Mouse (Mus musculus) telencephalon, adult 2 months (tissue): ENCODE results near the gene D17H6S53E.

ENCODE experiments used
- DNase-seq: peaks from one replicate; pipeline ENCODE4 v3.0.0-alpha.2; 2011; ENCODE audit warnings: low read depth, low spot score

The D17H6S53E gene

DNA sequence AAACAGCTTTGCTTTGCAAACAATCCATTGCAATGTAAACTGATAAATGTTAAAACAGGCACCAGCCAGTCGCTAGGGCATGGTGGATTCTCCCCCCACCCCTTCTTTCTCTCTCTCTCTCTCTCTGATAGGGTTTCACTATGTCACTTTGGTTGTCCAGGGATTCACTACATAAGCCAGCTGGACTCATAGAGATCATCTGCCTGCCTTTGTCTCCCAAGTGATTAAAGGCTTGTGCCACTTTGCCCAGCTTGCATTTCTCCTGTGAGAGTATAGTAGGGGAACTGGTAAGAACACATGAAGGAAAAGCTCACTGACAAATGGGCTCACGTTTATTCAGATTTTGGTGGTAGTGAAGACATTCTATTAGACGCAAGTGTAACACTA lies 6.0 kb downstream of the D17H6S53E start:
- DNase-seq: no peak

DNA sequence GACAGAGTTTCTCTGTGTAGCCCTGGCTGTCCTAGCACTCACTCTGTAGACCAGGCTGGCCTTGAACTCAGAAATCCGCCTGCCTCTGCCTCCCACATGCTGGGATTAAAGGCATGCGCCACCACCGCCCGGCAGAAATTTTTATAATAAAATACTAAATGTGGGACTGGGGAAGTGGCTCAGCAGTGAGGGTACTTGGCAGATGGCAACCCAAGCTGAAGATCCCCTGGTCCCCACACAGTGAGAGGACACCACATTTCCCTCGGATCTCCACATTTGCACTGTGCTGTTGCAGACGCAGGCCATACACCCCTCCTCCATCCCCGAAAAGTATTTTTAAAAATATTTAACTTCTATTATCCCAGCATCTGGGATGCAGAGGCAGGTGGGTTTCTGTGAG lies 7.3 kb downstream of the D17H6S53E start:
- DNase-seq: no peak

DNA sequence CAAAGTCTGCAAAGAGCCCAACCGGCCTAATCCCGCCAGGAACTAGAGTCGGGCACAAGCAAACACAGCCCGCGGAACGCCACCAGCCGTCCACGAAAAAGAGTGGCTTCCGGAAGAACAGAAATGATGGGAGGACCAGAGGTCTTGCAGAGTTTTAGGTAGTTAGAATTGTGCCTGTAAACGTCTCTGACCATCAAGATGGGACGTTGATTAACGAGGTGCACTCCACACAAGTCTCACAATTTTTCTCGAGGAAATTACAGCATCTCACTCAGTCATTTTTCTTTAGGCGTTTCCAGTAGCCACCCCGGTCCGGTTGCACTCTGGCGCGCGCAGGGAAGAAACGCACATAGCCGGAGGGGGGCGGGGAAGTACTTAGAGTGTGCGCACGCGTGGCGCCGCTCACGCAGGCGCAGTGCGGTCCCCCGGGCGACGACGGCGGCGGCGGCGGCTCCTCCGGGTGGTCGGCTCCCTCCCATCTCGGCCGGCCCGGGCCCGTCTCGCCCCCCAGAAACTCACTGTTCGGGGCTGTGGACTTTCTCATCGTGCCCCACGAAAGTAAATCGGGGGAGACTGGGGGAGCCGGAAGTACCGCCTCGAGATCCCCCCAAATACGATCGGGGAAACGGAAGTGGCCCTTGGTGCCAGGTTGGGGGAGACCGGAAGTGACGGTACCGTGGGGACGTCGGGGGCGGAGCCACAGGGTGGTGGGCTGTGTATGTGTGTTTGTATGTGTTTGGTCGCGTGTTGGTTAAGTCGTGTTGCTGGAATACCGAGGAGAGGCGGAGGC lies 8.8 kb downstream of the D17H6S53E start, which contains the start of gene Bag6:
Gene Bag6 (plus strand): TSS at position 378 of the 790 bp plus-strand sequence.
- DNase-seq: peak; percentile 93

DNA sequence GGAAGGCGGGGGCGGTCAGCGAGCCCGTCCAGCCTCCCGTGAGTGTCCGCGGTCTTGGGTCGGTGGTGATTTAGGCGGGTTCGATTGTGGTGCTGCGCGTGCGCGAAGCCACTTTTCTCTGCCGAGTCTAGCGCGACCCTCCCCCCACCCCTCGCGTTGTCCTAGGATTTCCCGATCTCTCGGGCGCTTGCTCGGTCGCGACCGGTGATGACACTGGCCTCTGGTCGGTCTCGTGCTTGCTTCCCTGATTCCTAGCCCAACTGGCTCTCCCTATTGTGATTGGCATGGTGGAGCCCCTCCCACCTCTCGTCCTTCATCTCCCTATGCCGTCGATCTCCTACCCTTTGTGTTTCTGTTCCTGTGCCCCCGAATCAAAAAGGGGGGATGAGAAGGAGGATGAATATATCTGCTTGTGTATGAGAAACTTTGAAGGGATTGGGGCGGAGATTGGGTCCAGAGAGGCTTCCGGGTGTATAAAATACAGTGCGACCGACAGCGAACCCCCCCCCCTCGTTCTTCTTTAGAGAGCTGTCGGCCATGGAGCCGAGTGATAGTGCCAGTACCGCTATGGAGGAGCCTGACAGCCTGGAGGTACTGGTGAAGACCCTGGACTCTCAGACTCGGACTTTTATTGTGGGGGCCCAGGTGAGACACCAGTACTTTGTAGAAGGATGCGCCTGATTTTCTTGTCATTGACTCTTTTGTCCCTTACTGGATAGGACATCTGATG lies 9.6 kb downstream of the D17H6S53E start:
- no peak for DNase-seq

DNA sequence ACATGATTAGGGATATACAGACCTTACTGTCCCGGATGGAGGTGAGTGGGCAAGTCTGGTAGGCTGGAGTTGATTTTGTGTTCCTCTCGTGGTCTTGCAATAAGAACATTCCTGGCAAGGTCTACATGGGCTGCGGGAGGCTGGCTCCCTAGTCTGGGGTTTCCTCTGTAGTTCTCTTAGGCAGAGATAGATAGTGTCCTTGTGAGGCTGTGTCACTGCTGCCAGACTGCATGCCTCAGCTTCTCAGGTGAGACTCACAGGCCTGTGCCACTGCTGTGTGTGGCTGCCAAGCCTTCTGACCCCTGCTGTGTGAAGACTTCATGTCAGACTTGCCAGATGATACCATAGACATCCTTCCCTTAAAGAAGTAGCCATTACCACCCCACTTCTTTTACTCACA lies 13.1 kb downstream of the D17H6S53E start:
- DNase-seq: no peak

DNA sequence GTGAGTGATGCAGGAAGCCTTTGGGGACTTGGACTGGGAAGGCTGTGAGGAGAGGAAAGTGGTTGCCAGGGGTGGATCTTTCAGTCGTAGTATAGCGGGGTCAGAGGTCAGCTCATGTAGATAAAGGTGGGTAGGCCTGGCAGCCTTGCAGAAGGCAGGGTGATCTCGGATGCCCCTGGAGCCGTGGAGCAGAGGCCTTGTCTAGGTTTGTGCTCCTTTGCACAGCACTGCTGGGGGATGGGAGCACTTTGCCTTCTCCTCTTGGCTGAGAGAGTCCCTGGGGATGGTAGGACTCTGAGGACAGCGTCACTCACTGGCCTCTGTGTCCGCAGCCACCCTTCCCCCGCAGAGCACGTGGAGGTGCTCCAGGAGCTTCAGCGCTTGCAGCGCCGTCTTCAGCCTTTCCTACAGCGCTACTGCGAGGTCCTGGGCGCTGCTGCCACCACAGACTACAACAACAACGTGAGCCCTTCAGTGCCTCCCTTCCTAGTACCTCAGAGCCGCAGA lies 14.4 kb downstream of the D17H6S53E start:
- no peak for DNase-seq

DNA sequence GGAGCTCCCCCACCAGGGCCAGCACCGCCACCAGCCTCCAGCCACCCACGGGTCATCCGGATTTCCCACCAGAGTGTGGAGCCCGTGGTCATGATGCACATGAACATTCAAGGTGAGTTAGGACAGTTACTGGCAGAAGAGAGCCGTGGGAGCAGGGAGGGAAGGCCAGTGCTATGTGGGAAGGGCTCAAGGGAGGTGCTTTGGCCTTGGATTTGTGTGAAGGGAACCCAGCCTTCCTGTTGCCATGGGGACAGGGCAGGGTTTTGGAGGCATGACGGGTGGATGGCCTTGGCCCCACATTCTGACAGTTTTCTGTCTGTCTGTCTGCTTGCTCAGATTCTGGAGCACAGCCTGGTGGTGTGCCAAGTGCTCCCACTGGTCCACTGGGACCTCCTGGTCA lies 15.8 kb downstream of the D17H6S53E start:
- no peak for DNase-seq

DNA sequence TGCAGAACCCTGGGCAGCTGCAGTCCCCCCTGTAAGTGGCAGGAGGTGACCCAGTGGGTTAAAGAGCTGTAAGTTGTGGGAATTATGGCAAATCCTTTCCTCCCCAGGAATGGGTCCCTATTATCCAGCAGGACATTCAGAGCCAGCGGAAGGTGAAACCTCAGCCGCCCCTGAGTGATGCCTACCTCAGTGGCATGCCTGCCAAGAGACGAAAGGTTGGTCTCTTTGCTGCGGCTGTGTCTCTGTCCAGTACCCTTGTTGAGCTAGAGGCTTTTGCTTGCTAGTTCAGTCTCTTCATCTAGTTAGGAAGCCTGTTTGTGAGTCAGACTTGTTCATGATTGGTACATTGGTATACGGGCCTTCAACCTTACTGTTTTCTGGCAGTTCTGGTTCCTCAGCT lies 20.0 kb downstream of the D17H6S53E start:
- DNase-seq: no peak

DNA sequence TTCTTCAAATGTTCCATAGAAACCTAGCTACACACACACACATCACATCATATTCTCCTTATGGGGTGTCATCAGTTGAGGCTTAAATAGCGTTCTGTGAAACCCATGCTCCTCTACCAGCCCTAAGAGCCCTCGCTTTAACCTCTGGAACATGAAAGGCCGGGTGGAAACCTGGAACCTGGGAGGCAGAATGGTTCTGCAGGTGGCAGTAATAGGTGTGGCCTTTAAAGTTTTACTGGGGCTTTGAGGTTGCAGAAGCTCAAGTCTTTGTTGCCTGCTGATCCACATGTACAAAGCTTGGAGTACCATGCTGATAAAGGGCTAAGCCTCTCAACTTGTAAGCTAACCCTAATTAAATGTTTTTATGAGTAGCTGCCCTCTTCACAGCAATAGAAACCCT lies 21.2 kb downstream of the D17H6S53E start:
- DNase-seq: no peak

DNA sequence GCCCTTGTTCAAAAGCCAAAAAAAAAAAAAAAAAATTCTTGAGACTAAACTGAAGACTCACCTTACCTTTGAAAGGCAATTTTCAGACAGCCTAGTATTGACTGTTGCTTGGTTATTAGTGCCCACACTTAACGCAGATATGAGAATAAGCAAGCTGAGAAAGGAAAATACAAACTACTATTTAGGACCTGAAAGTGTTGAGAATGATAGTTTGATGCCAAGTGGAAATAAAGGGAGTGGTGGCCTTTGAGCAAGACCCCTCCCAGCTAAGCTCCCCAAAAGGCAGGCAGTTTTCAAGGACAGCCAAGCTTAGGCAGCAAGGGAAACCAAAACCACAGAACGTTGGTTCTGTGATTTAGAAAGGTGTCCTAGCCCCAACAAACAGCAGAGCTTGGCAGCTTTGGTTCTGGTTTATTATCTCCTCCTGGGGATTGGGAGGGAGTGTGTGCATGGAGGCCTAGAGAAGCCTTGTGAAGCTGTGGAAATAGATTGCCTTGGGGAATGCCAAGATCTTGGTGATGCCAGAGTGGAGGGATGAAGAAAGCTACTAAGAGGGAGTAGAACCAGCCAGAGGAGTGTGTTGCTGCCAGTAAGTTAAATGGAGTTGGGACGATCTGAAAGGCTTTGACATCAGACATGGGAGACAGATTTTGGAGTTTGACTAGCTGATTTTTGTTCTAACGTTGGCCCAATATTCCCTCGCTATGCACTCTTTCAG lies 21.9 kb downstream of the D17H6S53E start:
- DNase-seq: no peak

DNA sequence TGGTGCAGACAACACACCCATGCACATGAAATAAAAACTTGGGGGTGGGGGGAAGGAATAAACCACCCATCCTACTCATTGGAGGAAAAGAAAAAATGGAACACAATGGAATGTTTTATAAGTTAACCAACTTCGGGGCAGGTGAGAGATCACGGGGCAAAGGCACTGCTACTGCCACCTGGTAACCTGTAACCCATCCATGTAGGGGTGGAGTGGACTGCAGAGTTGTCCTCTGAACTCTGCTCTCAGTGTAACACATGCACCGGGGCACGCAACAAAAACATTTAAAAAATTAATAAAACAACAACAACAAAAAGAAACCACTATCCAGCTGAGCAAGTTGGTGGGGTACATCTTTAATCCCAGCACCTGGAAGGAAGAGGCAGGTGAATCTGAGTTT lies 25.9 kb downstream of the D17H6S53E start:
- DNase-seq: no peak

DNA sequence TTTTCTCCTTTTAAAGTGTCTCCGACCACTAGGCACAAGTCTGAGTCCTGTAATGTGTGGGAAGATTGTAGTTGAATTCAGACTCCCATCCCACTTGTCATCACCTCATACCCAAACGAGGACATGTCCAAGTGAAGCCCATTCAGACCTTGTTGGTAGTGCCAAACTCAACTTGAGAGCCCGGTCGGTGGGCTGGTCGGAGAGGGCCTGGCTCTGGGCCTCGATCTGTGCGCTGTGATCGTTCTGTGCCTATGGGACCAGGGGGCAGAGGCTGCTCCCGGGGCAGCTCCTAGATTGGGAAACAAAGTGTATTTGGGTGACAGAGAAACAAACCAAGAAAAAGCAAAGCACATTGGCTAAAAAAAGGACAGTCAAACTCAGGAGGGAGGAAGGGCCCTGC lies 26.9 kb downstream of the D17H6S53E start:
- no peak for DNase-seq

DNA sequence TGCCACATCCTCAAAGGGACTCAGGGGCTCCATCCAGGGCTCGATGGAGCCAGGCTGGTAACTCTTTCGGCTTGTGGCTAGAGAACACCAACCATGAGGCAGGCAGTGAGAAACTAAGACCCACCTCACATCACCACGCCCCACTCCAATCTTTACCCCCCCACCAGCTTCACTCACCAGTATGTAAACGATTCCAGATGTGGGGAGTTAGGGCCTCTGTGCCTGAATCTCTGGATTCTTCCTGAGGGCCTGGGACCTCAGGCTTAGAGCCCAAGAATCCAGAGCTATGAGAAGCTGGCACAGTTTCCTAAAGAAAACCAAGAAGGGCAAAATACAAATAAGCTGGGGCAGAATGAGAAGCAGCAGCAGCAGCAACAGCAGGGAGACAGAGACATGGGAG lies 27.8 kb downstream of the D17H6S53E start:
- no peak for DNase-seq

DNA sequence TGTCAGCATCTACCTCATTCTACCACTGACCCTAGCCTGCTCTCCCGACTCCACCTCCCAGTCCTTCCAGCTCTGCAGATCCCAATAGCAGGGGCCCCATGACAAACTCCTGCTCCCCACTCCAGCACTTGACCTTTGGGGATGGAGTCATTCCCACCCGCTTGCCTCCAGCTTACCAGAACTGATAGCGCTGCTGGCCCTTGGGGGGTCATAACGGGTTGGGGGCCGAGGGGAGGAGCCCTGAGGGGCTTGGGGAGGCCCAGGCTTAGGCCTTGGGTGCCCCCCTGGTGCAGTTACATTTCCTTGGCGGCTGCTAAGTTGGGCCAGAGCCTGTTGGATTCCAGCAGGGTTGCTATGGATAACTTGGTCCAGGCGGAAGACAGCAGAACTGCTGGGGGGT lies 28.4 kb downstream of the D17H6S53E start:
- DNase-seq: no peak

DNA sequence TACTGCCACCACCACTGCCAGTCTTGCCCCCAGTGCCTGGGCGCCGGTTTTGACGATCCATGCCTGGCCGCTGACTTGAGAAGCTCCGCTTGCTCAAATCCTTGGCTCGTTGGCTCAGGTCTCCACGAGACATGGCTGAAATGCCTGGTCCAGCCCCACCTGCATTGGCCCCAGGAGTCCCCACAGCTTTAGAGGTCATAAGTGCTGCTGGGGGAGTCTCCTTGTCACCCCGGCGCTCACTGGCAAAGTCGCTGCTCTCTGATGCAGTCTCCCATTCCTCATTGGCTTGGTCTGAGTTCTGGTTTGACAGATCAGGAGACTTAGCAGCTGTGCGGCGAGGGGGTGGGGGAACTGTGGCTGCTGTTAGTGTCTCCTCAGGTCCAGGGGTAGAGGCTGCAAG lies 29.3 kb downstream of the D17H6S53E start:
- DNase-seq: no peak

DNA sequence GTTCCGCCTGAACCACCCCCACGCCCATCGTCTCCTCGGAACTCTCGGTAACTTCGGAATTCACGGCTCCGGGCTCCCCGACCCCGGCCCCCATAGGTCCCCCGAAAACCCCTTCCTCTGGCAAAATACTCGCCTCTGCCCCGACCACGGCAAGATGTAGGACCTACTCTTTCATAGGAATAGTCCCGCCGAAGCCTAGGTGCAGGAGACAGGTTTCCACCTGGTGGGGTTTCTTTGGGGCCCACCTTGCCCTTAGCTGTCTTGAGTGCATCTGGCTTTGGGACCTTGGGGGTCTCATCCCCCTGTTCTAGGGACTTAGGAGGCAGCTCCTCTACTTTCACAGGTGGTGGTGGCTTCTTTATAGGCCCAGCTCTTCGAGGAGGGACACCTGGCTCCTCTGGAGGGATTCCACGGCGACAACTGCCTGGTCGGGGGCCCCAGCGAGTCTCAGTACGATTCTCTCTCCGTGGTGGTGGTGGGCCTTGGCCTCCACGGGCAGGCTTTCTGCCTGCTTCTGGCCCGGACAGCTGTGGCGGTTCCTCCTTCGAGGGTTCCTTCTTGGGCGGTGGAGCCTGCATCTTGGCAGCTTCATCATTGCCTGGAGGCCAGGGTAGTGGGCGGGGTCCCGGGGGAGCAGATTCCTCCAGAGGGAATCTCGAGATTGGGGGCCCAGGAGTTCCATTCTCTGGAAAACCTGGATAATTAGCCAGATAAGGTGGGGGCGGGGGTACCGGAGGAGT lies 30.5 kb downstream of the D17H6S53E start:
- DNase-seq: no peak

DNA sequence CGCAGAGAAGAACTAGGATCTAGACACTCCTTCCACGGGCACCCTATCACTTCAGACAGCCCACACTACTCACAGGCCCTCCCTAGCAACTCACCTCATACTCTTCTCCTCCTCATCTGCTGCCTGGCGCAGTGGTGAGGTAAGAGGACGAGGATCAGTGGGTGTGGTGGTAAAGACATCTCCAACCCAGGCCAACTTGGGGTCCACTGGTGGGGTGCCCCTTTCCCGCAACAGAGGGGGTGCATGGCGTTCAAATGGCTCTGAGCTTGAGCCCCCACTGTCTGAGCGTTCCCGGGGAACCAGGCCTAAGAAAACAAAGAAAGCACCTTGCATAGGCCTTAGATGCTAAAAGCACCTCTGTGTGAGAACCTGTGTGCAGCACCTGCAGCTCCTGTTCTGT lies 31.1 kb downstream of the D17H6S53E start:
- no peak for DNase-seq

DNA sequence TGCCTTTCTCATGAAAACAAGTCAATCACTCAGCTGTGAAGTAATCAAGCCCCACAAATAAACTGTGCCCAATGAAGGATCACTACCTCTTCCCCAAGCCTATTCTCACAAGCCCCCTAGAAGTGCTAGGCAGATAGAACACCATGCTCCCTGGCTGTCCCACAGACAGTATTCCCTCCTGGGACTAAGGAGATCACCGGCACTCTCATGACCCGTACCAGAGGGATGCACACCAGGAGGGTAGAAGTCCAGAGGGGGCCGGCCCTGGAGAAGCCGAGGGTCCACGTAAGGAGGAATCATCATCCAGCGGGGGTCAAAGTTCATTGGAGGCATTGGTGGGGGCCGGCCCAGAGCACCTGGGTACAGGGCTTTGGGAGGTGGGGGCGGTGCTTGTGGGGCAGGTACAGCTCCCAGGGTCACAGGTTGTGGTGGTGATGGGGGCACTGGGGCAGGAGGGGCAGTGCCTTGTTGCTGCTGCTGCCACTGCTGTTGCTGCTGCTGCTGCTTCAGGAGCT lies 31.5 kb downstream of the D17H6S53E start:
- DNase-seq: no peak

DNA sequence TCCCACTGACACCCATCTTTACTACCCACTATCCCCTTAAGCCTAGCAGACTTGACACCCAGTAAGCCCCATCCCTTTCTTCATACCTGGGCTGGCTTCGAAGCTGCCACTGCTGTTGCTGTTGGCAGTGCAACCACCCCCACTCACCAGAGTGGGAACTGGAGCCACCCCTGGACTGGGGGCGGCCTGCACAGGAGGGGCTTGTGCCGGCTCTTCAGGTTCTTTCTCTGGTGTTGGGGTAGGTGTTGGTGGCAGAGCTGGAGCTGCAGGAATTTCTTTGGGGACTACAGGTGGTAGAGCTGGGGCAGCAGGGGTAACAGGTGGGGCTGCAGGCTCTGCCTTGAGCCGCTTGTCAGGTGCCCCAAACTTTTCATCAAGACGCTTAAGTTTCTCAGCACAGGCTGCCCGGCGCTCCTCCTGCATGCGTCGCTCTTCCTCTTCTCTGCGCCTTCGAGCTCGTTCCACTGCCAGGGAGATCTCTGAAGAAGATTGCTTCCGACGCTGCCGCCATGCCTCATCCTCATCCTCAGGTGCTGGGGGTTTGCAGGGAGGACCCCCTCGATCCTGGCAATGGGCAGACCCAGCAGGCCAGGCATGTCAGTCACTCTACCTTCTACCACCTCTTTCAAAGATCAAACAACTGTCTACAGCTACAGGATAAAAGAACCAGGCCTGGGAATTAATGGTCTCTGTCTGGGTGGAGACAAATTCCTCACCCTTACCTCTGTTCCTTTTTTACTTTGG lies 32.8 kb downstream of the D17H6S53E start:
- no peak for DNase-seq

DNA sequence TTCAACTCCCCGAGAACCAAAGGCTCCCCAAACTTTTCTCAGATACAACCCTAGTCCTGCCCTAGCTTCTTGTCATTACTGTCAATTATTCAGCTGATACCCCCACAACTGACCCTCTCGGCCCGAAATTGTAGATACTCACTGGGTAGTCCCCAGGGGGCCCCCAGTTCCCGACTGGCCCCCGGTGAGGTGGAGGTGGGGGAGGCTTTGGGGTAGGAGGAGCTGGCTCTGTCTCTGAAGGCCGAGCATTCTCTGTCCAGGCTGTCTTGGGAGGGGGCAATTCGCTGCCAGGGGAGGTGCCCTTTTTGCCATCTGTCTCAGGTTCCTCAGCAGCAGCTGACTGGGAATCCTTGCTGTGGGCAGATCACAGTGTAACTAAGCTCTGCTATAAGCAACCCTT lies 33.5 kb downstream of the D17H6S53E start:
- DNase-seq: no peak

DNA sequence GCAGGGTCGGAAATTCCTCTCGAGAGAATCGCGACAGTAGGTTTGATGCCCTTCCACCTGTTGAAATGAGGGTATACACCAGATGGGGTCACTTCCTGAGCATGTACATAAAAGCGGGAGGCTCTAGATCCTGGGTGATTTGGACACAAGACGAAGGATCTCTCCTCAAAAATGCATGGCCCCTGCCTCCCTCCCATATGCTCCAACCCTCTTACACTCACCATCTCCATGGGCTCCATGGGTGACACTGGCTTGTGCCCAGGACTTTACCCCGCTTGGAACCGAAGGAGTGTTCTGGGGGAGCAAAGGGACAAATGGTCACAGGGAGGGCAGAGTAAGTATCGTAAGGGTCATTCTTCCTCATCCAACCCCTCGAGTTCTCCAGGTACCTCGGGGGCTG lies 35.2 kb downstream of the D17H6S53E start:
- DNase-seq: no peak
